Mouse (Mus musculus) macrophage (primary cell): ENCODE data around the gene Ndufs2. TPM values are rescaled to one million over a fixed set of nuclear protein-coding genes. Genes with fewer than 3 reads are reported as not detected.
A peak's percentile ranks its signal among the peaks of the same experiment; 100 is the strongest.
"Not testable (repeated sequence)": the region's sequence is repeated elsewhere in the genome, so short reads cannot be mapped to it uniquely, and the experiment has no call there.

Experiments used
- H3K27ac ChIP-seq: fragments of 350-480 bp; formaldehyde crosslinking; 2 replicates; pipeline ENCODE4 v1.9.0; 2021
- H3K36me3 ChIP-seq: fragments of 350-480 bp; formaldehyde crosslinking; 2 replicates; pipeline ENCODE4 v1.9.0; 2021; ENCODE audit errors: inconsistent target
- H3K4me3 ChIP-seq: fragments of 350-480 bp; formaldehyde crosslinking; 2 replicates; pipeline ENCODE4 v1.9.0; 2021; ENCODE audit errors: inconsistent target
- H3K79me2 ChIP-seq: fragments of 350-480 bp; formaldehyde crosslinking; 2 replicates; pipeline ENCODE4 v1.9.0; 2021; ENCODE audit errors: inconsistent target
- WGBS: methylation state at CpG from one replicate; pipeline ENCODE4 v1.1.7; 2026; ENCODE audit warnings: inconsistent platforms; ENCODE audit not compliant: missing documents; 5-methylcytosine and 5-hydroxymethylcytosine counted together
- polyA plus RNA-seq: library from polyadenylated mRNA; stranded (reverse); fragments of 250-400 nt; gene quantifications from 3 replicates; pipeline ENCODE4 v1.2.4, GENCODE M21; 2018; ENCODE audit warnings: inconsistent platforms

The Ndufs2 gene
- polyA plus RNA-seq, 1 experiment from 2014 or later = 84.3 TPM

GRCm38 (mm10) chr1:171256095-171256818 is 5.1 kb upstream of the Ndufs2 start:
- Histone ChIP-seq H3K4me3 (no peak overlapping the region), H3K79me2 (no peaks in the 10 kb centered on the region)
- 93% methylated on average over 23 of the region's 24 CpGs for WGBS

GRCm38 (mm10) chr1:171252415-171252814 is 1.2 kb upstream of the Ndufs2 start:
- WGBS = 91% methylated on average over 17 of the region's 17 CpGs
- H3K4me3 ChIP-seq = no peak overlapping the region

More at GRCm38 (mm10) chr1:171256095-171256818, 5.1 kb upstream of the Ndufs2 start:
- H3K36me3 ChIP-seq = no peaks in the 10 kb centered on the region
- H3K27ac ChIP-seq = no peak overlapping the region

GRCm38 (mm10) chr1:171251594-171252324 is 571 bp upstream of the Ndufs2 start:
- 65% methylated on average over 11 of the region's 13 CpGs for WGBS
- no peak overlapping the region for H3K4me3 ChIP-seq
- peaks cover under 1% of the 10 kb centered on the region for H3K79me2 ChIP-seq
- no peaks in the 10 kb centered on the region for H3K36me3 ChIP-seq
- H3K27ac ChIP-seq = no peak overlapping the region

More at GRCm38 (mm10) chr1:171252415-171252814, 1.2 kb upstream of the Ndufs2 start:
- no peaks in the 10 kb centered on the region for H3K79me2 ChIP-seq
- H3K36me3 ChIP-seq = no peaks in the 10 kb centered on the region
- no peak overlapping the region for H3K27ac ChIP-seq

GRCm38 (mm10) chr1:171249913-171250600 is 1.1 kb downstream of the Ndufs2 start, which contains the start of gene Adamts4:
TSS of gene Adamts4 (plus strand) at chr1:171250421.
- Histone ChIP-seq H3K36me3 (0 out of 2 replicates have a peak, but pooled peaks cover 4% of the 10 kb centered on the region), H3K79me2 (peaks cover 18% of the 10 kb centered on the region), H3K27ac (no peak within 1 kb of the TSS), H3K4me3 (no peak within 1 kb of the TSS)
- 35% methylated on average over 5 of the region's 5 CpGs for WGBS

- Histone ChIP-seq H3K79me2 (peaks cover 32% of the 10 kb centered on the region), H3K4me3 (no peak overlapping the region), H3K36me3 (peaks cover 15% of the 10 kb centered on the region; the same call in 1 of the 2 replicates), H3K27ac (no peak overlapping the region)
- WGBS = 71% methylated on average over 2 of the region's 3 CpGs
These were observed 2.6 kb downstream of the Ndufs2 start for GRCm38 (mm10) chr1:171248386-171249226.

GRCm38 (mm10) chr1:171247916-171248315 is 3.3 kb downstream of the Ndufs2 start:
- Histone ChIP-seq H3K27ac (peak overlapping the region; percentile 71), H3K36me3 (peaks cover 22% of the 10 kb centered on the region; the same call in 1 of the 2 replicates), H3K4me3 (0 out of 2 replicates have a peak overlapping the region, but pooled peaks have one; percentile 83), H3K79me2 (peaks cover 39% of the 10 kb centered on the region)
- 37% methylated on average over 3 of the region's 4 CpGs for WGBS

GRCm38 (mm10) chr1:171247453-171247841 is 3.7 kb downstream of the Ndufs2 start:
- Histone ChIP-seq H3K79me2 (peaks cover 44% of the 10 kb centered on the region), H3K4me3 (peak overlapping the region; percentile 83), H3K36me3 (peaks cover 25% of the 10 kb centered on the region; the same call in 1 of the 2 replicates), H3K27ac (peak overlapping the region; percentile 71)
- WGBS = 24% methylated on average over 13 of the region's 13 CpGs

GRCm38 (mm10) chr1:171246709-171247452 is 4.3 kb downstream of the Ndufs2 start:
- Histone ChIP-seq H3K79me2 (peaks cover 50% of the 10 kb centered on the region), H3K27ac (peak overlapping the region; percentile 71), H3K36me3 (peaks cover 30% of the 10 kb centered on the region; the same call in 1 of the 2 replicates), H3K4me3 (peak overlapping the region; percentile 83)
- under 1% methylated on average over 39 of the region's 41 CpGs for whole genome bisulfite sequencing

- H3K36me3 ChIP-seq = peaks cover 45% of the 10 kb centered on the region
- WGBS = 90% methylated on average over 8 of the region's 8 CpGs
- no peak overlapping the region for H3K4me3 ChIP-seq
- H3K79me2 ChIP-seq = peaks cover 65% of the 10 kb centered on the region
- H3K27ac ChIP-seq = no peak overlapping the region
These were observed 5.8 kb downstream of the Ndufs2 start for GRCm38 (mm10) chr1:171245353-171245752.

GRCm38 (mm10) chr1:171241952-171242351 is 9.2 kb downstream of the Ndufs2 start:
- Histone ChIP-seq H3K79me2 (peaks cover 94% of the 10 kb centered on the region), H3K36me3 (peaks cover 78% of the 10 kb centered on the region)
- not testable (repeated sequence) for H3K4me3 ChIP-seq, H3K27ac ChIP-seq
- whole genome bisulfite sequencing = 93% methylated on average over 9 of the region's 12 CpGs

- Histone ChIP-seq H3K4me3 (no peak overlapping the region), H3K79me2 (peaks cover 95% of the 10 kb centered on the region), H3K27ac (no peak overlapping the region), H3K36me3 (peaks cover 85% of the 10 kb centered on the region)
- WGBS = 94% methylated on average over 8 of the region's 10 CpGs
These were observed 10.3 kb downstream of the Ndufs2 start for GRCm38 (mm10) chr1:171240911-171241310.

GRCm38 (mm10) chr1:171239992-171240744 is 11.0 kb downstream of the Ndufs2 start:
- no peak overlapping the region for H3K27ac ChIP-seq

GRCm38 (mm10) chr1:171238463-171238862 is 12.7 kb downstream of the Ndufs2 start:
- Histone ChIP-seq H3K27ac (no peak overlapping the region), H3K36me3 (peaks cover 69% of the 10 kb centered on the region), H3K4me3 (no peak overlapping the region), H3K79me2 (peaks cover 86% of the 10 kb centered on the region)
- 82% methylated on average over 14 of the region's 14 CpGs for WGBS

More at GRCm38 (mm10) chr1:171239992-171240744, 11.0 kb downstream of the Ndufs2 start:
- Histone ChIP-seq H3K36me3 (peaks cover 82% of the 10 kb centered on the region), H3K79me2 (peaks cover 95% of the 10 kb centered on the region), H3K4me3 (no peak overlapping the region)
- WGBS = 93% methylated on average over 15 of the region's 15 CpGs
